Mouse (Mus musculus) spleen, postnatal 14 days (tissue): ENCODE data around the gene Ifitm7.
"Not testable (repeated sequence)": the region's sequence is repeated elsewhere in the genome, so short reads cannot be mapped to it uniquely, and the experiment has no call there.

ENCODE experiments used
- DNase-seq, 2 experiments: peaks; one replicate each; pipeline ENCODE4 v3.0.0; 2021 to 2022; ENCODE audit warnings: low spot score in 2 of 2

Gene Ifitm7

GRCm38 (mm10) chr16:13977026-13977425, 9.7 kb downstream of the Ifitm7 start:
- not testable (repeated sequence) for DNase-seq

GRCm38 (mm10) chr16:13976358-13976896, 10.3 kb downstream of the Ifitm7 start:
- not testable (repeated sequence) for DNase-seq

- no peak for DNase-seq
These were observed 14.6 kb downstream of the Ifitm7 start for GRCm38 (mm10) chr16:13972051-13972450.

GRCm38 (mm10) chr16:13969096-13969495, 17.6 kb downstream of the Ifitm7 start:
- no peak for DNase-seq

GRCm38 (mm10) chr16:13962053-13962452, 24.6 kb downstream of the Ifitm7 start:
- no peak for DNase-seq

- no peak for DNase-seq
These were observed 35.4 kb downstream of the Ifitm7 start for GRCm38 (mm10) chr16:13951245-13951644.

- DNase-seq, result no peak
These were observed 40.4 kb downstream of the Ifitm7 start for GRCm38 (mm10) chr16:13946306-13946705.

- DNase-seq, result no peak
These were observed 41.5 kb downstream of the Ifitm7 start for GRCm38 (mm10) chr16:13945153-13945552.

- DNase-seq, result no peak
These were observed 41.9 kb downstream of the Ifitm7 start for GRCm38 (mm10) chr16:13944752-13945151.

- no peak for DNase-seq
These were observed 42.5 kb downstream of the Ifitm7 start for GRCm38 (mm10) chr16:13944178-13944577.

GRCm38 (mm10) chr16:13940847-13941395, 45.8 kb downstream of the Ifitm7 start:
- DNase-seq, result no peak

GRCm38 (mm10) chr16:13940139-13940846, 46.4 kb downstream of the Ifitm7 start:
- DNase-seq, result no peak
